Mouse (Mus musculus) cerebellum, adult 9-11 months (tissue): ENCODE measurements around the gene Tctex1d1.
A peak's percentile ranks its signal among the peaks of the same experiment; 100 is the strongest.

Source experiments
- DNase-seq: peaks from one replicate; pipeline ENCODE4 v3.0.0; 2022

The Tctex1d1 gene

DNA sequence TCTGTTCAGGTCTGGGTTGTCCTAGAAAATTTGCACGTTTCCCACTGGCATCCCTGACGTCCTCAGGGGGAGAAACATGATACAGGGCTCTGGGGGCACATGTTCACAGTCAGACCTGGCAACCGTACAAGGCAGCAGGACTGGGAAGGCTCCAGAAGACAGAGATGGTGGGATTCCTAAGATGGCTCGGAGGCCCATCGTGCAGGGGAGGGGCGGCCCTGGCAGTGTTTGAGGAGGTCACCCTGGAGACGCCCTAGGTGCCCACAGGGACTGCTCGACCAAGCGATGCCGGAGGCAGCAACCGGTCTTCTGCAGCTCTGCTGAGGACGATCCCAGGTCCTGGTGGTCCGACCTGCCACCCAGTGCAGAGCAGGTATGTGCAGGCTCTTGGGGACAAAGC lies at the start of gene Tctex1d1:
Tctex1d1 (plus strand) TSS at position 167 of the 400 bp plus-strand sequence.
- DNase-seq = peak; percentile 10

DNA sequence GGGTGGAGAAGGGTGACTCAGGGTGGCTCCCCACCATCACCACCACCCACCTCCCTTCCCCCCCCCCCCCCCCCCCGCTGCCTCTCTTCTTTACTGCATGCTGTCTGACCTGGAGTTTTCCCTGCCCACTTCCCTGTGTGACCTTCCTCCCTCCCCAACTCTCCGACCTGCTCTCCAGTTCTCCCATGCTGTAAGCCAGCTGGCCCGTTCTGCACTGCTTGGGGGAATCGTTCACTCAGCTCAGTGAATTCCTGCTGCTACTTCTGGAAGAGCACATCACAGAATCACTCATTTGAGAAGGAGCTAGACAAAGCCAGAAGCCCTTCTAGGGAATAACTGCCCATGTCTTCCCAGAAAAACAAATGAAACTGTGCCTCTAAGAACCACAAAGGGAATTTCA lies 48.9 kb upstream of the Tctex1d1 start:
- DNase-seq = peak; percentile 18

DNA sequence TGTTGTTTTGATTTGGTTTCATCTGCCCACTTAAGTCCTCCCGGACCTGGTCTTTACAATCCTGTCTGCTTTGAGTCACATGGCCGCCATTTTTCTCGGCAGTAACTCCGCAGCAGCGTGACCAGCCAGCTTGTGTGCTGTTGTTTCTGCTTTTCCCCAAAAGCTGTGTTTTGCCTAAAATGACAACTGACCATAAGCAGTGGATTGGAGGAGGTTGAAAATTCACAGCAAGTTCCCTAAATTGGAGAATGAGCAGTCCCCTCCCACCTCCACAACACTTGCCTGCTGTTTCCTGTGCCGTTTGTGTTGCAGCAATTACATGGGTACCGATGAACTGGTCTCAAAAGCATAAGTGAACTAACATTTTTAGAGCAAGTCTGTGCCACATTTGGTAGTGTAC lies 47.7 kb upstream of the Tctex1d1 start:
- no peak for DNase-seq

DNA sequence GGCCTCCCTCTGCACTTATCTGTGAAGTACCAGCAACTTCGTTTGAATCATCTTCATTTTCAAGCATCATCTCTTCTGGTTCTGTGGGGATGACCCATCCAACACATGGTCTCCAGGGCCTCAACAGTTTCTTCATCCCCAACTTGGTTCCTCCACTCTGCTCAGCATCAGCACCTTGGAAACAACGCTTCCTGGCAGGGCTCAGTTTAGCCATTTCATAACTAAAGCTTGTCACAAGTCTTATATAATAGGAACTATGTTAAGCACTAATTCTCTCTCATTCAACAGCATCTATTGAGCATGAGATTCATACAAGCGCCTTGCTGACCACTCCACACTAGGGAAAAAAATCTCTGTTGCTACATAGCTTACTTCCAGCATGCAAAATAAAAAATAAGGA lies 38.1 kb upstream of the Tctex1d1 start:
- no peak for DNase-seq

DNA sequence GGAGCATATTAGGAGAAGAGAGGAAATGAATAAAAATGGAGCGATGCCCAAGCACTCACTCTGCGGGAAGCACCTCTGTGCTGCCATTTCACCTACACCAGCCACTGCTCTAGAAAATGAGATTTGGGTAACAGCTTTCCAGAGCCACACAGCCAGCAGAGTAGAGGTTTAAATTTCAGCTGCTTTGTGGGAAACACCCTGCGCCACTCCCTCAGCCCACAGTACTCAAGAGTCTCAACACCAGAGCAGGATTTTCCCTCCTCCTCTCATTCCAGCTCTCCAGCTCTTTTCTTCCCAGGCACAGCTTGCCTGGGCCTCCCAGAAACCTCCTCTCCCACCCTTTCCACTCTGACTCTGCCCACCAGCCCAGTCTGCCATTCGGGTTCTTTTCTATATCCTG lies 37.7 kb upstream of the Tctex1d1 start:
- DNase-seq = no peak

DNA sequence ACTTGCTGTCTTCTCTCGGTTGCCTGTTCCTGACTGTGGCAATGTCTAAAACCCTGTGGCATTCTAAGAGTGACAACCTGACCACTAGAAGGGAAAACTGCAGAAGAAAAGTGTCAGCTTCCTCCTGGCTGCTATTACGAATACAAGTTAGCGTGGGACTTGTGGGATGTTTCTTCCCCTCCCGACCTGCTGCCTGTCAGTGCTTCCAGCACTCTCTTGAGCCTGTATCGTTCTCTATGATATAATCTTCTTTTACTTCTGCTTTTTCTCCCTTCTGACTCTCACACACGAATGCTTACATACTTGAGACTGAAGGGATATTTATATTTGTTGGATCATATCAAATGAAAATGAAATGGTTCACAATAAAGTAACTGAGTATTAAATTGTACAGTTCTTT lies 34.1 kb upstream of the Tctex1d1 start:
- no peak for DNase-seq

DNA sequence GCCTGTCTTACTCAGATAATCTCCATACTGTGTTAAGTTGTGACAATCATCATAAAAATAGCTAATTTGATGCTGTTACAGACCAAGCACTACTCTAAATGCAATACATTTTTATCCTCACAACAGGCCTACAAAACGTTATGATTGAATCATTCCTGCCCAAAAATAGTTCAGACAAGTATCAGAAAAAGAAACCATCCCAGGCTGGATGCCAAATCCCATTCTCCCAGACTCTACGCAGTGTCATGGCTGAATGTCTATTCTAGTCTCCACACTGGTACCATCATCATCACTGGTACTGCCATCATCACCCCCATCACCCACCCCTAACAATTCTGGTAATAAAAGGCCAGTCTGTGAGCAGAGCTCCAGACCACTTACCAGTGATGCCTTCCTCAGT lies 25.9 kb upstream of the Tctex1d1 start:
- no peak for DNase-seq

DNA sequence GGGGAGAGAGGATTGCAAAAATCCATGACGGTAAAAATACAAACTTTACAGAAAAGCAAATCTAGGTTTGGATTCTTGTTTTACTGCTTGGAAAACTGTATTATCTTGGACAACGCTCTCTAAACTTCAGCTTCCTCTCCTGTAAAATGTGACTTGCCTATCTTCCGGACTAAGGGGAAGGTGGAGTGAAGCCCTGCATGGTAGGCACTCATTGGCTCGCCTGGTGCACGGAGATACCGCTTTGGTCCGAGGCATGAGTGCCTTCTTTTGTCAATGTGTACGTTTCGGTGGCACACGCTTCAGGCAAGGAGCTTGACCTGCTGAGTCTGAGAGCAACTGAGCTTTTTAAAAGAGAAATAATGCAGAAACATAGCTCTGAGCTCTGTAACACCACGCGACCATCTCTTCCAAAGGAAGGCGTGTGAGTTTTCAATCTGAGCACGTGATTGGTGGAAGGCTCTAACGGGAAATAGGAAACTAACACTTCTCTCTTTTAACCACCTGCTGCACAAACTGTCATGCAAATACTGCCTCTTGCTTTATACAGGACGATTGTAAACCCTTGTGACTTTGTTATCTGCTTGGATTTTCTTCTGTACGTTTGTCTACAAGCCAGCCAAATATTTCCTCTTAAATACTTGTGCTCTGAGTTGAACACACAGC lies 23.0 kb upstream of the Tctex1d1 start:
- no peak for DNase-seq

DNA sequence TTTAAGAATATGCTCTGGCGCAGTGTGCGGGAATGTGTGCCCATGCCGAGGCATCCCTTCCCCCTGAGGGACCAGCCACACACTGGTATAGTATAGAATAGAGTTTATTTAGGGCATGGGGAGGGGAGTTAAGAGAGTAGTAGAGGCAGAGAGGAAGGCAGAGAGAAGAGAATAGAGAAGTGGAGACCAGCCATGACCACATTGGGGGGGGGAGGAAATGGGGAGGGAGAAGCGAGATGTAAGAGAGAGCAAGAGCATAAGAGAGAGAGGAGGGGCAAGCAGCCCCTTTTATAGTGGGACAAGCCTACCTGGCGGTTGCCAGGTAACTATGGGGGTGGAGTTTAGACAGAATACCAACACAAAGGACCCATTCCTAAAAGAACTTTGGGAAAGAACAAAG lies 19.0 kb upstream of the Tctex1d1 start:
- DNase-seq = no peak

DNA sequence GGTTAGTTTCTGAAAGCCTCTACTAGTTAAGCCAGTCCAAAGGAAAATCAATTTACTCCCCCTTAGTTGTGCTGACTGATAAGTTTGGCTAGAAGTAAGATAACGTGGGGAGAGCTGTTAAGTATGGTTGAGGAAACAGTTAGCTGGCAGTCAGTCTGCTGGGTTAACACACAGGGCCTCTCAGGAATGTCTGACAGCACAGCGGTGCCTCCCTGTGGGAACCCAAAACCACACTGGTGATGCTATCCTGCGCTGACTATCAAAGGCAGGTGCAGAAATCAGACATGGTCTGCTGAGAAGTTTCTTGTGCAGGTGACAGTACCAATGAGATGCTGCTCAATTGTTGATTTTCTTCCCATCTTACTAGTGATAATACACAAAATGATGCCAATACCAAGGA lies 14.2 kb upstream of the Tctex1d1 start:
- DNase-seq = no peak

DNA sequence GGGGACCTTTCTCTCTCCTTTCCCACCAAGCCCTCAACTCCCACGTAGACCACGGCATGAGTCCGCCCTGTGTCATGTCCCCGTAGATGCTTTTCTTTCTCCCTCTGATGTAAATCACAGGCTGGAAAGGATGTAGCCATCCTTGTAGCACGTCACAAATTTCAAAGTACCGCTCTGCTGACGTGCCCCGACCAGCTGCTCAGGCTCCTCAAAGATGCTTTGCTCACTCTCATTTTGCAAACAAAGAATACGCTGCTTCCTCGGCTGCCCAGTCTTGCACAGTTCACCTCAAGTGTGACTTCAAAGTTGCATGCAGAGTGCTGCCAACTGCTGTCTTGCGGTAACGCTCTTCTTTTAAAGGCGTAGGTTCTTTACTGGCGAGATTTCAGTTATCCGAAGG lies 10.6 kb upstream of the Tctex1d1 start:
- DNase-seq = no peak

DNA sequence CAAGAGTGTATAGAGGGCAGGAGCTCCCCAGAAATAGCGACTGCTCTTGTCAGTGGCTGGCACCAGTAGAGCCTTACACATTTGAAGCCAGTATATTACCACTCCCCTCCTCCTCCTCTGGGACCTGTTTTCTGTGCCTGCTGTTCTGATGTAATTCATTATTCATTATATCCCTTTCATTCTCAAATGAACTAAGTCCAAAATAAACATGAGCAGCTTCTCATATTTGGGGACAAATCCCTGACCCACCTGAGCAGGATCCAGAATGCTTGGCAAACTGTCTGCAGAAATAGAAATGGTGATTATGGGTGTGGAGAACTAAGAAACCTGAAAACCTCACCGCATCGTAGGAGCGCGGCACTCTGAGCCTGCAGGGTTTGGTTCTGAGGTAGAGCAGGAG lies 8.8 kb upstream of the Tctex1d1 start:
- DNase-seq = no peak

DNA sequence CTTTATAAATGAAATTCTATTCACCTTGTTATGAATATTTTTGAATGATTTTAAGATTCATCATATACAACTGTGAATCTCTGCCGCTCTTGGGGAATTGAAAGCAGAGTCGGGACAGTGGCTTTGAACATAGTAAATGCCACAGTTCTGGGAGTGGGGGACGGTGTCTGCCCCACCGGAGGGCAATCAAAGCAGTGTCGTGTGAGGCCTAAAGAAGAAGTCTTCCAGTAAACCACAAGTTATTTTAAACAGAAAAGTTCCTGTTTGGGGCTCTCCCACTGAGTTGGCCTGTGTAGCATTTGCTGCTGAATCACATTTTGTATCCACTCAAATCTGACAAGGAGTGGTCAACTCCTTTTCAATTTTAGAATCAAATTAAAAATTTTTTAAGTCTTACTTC lies 7.2 kb upstream of the Tctex1d1 start:
- DNase-seq = no peak

DNA sequence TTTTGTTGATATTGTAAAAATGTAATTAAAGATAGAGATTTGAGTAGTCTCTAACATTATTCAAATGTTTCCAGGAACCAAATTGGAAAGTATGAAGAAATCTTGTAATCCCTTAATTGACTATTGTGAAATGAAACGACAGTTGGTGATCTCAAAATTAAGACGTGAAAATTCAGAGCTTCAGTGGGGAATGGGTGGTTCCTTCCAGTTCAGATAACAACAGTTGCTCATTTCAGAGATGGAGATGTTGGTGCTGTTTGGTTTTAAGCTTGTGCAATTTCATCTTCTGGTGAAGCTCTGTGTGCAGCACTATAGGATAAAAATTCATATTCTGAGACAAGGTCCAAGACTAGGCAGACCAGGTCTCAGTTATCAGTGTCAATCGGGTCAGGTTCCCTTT lies 6.3 kb upstream of the Tctex1d1 start:
- DNase-seq = no peak

DNA sequence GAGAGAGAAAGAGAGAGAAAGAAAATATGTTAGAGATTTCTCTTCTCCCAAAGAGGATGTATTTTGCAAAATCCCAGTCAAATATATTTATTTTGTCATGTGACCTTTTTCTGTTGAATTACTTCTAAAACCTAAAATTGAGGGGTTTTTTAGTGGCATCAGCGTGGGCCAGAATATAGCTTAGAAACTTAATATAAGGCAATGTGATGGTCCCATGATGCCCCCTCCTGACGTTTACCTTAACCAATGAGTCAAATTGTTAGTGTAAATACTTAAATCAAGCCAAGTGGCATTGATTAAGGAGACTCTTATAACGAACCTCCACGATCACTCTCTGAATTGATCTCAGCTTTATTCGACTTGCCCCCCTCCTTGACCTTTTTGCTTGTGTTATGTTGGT lies 4.2 kb upstream of the Tctex1d1 start:
- DNase-seq = no peak

DNA sequence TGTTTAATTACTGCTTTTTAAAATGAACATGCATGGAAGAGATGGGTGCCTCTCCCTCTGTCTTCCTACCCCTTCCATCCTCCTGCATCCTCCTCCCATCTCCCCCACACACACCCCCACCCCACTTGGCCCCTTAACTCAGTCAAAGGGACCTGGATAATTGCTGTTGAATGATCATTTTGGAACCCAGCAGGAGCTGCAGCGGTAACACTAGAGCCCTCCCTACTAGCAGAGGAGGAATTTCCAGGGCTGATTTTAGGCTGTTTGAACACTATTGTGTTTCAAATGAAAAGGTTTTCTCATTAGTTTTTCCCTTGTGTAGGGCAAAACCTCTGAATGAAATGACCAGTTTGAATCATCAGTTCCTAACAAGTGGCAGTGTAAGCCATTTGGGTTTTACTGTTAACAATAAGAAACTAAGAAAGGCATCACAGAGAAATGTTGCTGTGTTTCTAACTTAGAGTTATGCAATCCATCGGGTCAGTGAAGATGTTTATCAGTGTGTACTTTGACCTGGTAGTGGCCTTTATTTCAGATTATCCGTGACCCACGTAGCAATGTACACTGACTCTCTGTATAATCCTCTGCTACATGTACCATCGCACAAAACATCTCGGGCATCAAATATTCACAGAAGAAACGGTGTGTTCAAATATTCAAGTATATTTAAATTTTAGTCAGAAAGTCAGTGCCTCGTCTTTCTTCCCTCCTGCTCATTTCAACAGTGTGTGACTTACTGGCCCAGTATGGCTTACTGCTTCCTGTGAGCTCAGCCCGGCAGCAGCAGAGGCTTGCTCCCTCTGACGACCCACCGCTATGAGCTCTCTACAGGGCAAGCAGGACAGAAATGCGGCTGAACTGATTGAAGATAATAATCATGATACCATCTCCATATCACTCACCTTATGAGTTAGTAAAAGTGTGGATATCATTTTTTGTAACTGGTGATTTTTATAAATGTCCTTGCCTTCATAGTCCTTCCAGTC lies 1.8 kb upstream of the Tctex1d1 start:
- DNase-seq = no peak

DNA sequence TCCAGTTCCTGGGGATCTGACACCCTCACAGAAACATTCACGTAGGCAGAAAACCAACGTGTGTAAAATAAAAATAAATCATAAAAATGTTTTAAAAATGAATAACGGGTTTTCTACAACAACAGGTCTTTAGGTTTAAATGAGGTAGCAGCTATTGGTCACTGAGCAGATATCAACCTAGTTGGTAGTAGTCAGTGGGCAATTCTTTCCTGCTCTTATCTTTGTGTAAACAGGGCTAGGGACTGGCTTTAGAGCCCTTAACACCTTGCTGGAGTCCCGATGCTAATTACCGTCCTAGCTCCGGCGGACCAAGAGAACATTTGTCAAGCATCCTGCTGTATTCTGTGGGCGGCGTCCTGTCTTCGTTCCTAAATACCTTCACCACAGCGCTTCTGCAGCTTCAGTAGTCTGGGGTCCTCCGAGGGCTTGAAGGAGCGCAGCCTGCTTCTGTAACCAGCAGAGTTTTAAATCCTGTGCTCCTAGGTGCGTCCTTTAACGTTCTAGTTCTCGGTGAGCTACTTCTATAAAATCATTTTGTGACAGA lies 556 bp upstream of the Tctex1d1 start:
- DNase-seq = no peak

DNA sequence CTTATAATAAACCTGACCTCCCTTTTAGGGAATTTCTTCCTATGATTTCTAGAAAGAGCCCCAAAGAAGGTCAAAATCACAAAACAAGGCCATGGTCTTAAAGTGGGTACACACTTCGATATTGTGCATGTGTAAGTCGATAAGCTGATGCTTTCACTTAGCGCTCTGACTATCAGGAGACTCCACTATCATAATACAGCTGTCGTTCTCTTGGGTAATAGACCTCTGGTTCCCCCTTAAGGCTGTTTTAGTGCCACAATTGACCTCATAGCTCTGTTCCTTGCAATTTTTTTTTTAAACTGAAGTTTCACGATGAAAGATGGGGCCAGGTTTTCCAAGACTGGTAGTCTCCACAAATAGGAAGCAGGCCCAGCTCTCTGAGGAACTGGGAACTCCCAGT lies 979 bp downstream of the Tctex1d1 start:
- no peak for DNase-seq

DNA sequence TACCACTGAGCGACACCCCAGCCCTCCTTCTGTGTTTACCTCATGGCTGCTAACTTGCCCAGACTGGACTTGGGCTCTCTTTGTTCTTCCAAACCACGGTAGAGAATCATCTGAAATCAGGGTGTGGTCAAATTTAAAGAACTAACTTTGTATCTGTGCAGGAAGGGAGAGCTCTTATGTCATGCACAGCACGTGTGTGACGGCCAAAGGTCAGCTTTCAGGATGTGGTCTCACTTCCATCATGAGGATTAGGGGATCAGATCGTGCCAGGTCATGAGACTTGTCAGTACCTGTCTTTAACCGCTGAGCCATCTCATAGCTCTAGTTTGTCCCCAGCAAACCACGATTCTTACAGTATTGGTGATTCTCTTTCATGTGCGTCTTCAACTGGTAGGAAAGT lies 3.3 kb downstream of the Tctex1d1 start:
- no peak for DNase-seq

DNA sequence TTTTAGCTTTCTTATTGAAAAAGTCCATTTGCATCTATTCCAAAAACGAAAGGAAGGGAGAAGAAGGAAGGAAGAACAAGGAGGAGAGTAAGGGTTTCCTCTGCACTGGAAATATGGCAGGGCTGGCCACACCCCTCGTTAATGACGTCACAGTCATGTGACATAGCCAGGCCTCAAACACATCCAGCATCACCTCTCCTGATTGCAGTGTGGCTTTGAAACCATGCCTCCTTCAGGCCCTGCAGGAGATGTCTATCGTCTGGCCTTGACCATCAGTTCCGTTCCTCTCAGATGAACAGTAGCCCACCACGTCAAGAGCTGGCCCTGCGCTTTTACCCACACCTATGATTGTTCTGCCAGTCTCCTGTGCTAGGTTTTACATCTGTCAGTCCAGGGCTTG lies 7.8 kb downstream of the Tctex1d1 start:
- no peak for DNase-seq

DNA sequence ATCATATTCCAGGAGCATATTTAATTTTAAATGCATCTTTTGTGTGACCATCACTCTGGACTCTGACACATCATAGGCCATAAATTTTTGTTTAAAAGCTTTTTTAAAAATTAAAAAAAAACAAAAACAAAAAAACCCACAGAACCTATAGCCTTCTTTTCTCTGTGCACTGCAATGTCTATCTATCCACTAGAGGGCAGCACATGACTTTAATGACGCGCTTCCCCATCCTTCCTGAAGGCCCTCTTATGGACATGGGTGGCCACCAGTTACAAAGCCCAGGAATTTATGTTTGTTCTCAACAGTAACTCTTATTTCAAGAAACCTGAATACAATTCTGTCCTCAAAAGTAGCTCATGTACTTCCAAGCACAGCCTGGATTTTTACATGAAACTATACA lies 8.5 kb downstream of the Tctex1d1 start:
- peak; percentile 38 for DNase-seq

DNA sequence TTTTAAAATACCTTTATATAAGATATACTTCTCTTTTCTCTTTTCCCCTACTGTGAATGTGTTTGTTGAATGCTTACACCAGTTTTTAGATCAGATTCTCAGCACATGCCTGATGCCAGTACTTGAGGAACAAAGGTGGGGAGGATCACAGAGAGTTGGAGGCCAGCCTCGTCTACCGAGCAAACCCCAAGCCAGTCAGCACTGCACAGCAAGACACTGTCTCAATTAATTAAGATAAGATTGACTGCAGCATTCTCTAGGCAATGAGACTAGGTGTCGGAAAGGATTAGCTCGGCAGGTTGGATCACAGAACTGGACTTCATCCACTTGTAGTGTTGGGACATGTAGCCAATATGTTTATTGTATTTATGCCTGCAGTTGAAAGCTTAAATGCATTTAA lies 8.9 kb downstream of the Tctex1d1 start:
- no peak for DNase-seq

DNA sequence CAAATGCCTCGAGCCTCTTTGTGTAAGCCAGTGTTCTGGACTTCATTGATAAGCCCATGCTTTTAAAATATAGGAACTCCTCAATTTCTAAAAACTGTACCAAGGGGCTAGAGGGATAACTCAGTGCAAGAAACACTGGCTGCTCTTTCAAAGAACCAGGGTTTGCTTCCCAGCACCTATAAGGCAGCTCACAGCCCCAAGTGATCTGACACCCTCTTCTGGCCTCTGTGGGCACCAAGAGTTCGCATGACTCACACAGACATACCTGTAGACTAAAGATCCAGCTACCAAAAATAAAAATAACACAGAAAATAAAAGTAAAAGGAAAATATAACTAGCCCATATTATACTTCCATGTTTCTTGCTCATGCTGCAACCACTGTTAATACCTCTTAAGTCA lies 9.3 kb downstream of the Tctex1d1 start:
- no peak for DNase-seq

DNA sequence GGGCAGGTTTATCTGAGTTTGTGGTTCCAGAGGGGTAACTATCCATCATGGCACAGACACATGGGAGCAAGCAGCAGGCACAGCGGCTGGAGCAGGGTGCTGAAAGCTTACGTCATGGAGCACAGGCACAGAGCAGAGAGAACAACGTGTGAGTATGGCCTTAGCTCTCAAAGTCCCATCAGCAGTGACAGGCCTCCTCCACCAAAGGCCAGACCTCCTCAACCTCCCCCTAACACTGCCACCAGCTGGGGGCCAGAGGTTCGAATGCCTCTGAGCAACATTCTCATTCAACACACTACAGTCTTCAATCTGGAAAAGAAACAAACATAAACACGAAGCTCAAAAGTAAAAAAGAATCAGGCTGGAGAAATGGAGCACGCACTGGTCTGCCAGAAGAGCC lies 10.1 kb downstream of the Tctex1d1 start:
- DNase-seq = no peak
